Mouse (Mus musculus): ENCODE measurements around the gene Lrr1.
"Not testable (repeated sequence)": the region's sequence is repeated elsewhere in the genome, so short reads cannot be mapped to it uniquely, and the experiment has no call there.

Gene Lrr1

GRCm38 (mm10) chr12:69168461-69169106 lies at the start of gene Lrr1:
TSS of gene Lrr1 (plus strand) at chr12:69168814.
- in situ Hi-C loops (cut with MseI, MboI) = no loop called here

GRCm38 (mm10) chr12:69119908-69120307 lies 48.7 kb upstream of the Lrr1 start:
- in situ Hi-C loops (cut with MseI, MboI) = no loop called here

- in situ Hi-C loops (cut with MseI, MboI) = no loop called here
Observed at GRCm38 (mm10) chr12:69122801-69123200, 45.8 kb upstream of the Lrr1 start.

GRCm38 (mm10) chr12:69125066-69125465 lies 43.5 kb upstream of the Lrr1 start:
- in situ Hi-C loops (cut with MseI, MboI) = no loop called here

- in situ Hi-C loops (cut with MseI, MboI) = no loop called here
Observed at GRCm38 (mm10) chr12:69127170-69127569, 41.4 kb upstream of the Lrr1 start.

- in situ Hi-C loops (cut with MseI, MboI) = no loop called here
Observed at GRCm38 (mm10) chr12:69127626-69128025, 41.0 kb upstream of the Lrr1 start.

GRCm38 (mm10) chr12:69129634-69130310 lies 38.8 kb upstream of the Lrr1 start:
- in situ Hi-C loops (cut with MseI, MboI) = no loop called here

GRCm38 (mm10) chr12:69130486-69130885 lies 38.1 kb upstream of the Lrr1 start:
- in situ Hi-C loops (cut with MseI, MboI) = no loop called here

- in situ Hi-C loops (cut with MseI, MboI) = no loop called here
Observed at GRCm38 (mm10) chr12:69131267-69131666, 37.3 kb upstream of the Lrr1 start.

GRCm38 (mm10) chr12:69131981-69132380 lies 36.6 kb upstream of the Lrr1 start:
- in situ Hi-C loops (cut with MseI, MboI) = no loop called here

- in situ Hi-C loops (cut with MseI, MboI) = no loop called here
Observed at GRCm38 (mm10) chr12:69139201-69139600, 29.4 kb upstream of the Lrr1 start.

GRCm38 (mm10) chr12:69139841-69140240 lies 28.8 kb upstream of the Lrr1 start:
- in situ Hi-C loops (cut with MseI, MboI) = no loop called here

- in situ Hi-C loops (cut with MseI, MboI) = no loop called here
Observed at GRCm38 (mm10) chr12:69143460-69143859, 25.2 kb upstream of the Lrr1 start.

- in situ Hi-C loops (cut with MseI, MboI) = no loop called here
Observed at GRCm38 (mm10) chr12:69147166-69147735, 21.4 kb upstream of the Lrr1 start.

- in situ Hi-C loops (cut with MseI, MboI) = no loop called here
Observed at GRCm38 (mm10) chr12:69150049-69150448, 18.6 kb upstream of the Lrr1 start.

- in situ Hi-C loops (cut with MseI, MboI) = no loop called here
Observed at GRCm38 (mm10) chr12:69155923-69156322, 12.7 kb upstream of the Lrr1 start.

GRCm38 (mm10) chr12:69156436-69156835 lies 12.2 kb upstream of the Lrr1 start:
- in situ Hi-C loops (cut with MseI, MboI) = no loop called here

GRCm38 (mm10) chr12:69157107-69157506 lies 11.5 kb upstream of the Lrr1 start:
- in situ Hi-C loops (cut with MseI, MboI) = no loop called here

- in situ Hi-C loops (cut with MseI, MboI) = no loop called here
Observed at GRCm38 (mm10) chr12:69158366-69158764, 10.2 kb upstream of the Lrr1 start.

GRCm38 (mm10) chr12:69158765-69159577 lies 9.6 kb upstream of the Lrr1 start, which contains the start of gene Rps29:
TSS of gene Rps29 (minus strand) at chr12:69159186.
- in situ Hi-C loops (cut with MseI, MboI) = not testable (repeated sequence)

- in situ Hi-C loops (cut with MseI, MboI) = no loop called here
Observed at GRCm38 (mm10) chr12:69159578-69159940, 9.1 kb upstream of the Lrr1 start.

- in situ Hi-C loops (cut with MseI, MboI) = not testable (repeated sequence)
Observed at GRCm38 (mm10) chr12:69160677-69161076, 7.9 kb upstream of the Lrr1 start.
